Mouse (Mus musculus) lung, adult 2 months (tissue): ENCODE results near the gene Lyzl4.

Source experiments
- CTCF ChIP-seq: fragments of 200-500 bp; IDR thresholded peaks from 2 replicates; pipeline ENCODE4 v1.5.1; 2011; ENCODE audit warnings: mild to moderate bottlenecking, low read length, control low read depth; ENCODE audit not compliant: insufficient read depth
- POLR2A ChIP-seq: fragments of 200-500 bp; IDR thresholded peaks from 2 replicates; pipeline ENCODE4 v1.6.1; 2011; ENCODE audit warnings: low read depth, mild to moderate bottlenecking, control low read depth, low read length, borderline replicate concordance; ENCODE audit errors: extremely low read depth

DNA sequence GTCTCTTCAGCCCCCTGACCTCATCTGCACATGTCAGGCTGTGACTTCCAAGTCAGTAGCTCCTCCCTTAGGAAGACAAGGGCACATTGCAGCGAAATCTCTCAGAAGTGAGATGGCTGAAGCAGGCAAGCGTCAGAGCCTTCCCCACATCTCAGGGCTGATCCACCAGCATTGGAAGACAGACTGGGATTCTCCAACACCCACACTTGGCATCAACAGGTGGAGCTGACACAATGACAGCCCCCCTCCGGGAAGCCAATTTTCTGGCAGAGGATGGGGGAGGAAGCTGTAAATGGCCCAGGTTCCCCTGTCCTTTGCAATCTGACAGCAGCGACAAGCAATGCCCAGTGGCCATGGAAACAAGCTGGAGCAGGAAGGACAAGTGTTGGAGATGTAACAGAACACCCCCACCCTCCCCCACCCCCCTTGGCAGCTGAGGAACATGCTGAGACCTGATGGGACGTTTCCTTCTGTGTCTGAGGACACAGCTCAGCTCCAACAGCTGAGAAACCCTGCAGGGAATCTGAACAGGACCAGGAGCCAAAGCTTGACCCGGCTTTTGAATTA, 41.0 kb downstream of the Lyzl4 start:
- no peak for TF ChIP-seq CTCF
- no peak for TF ChIP-seq POLR2A
